Mouse (Mus musculus) cerebellum, adult 2 months (tissue): Measurements from ENCODE around the gene Ascc2. TPM values are rescaled to one million over a fixed set of nuclear protein-coding genes. Genes with fewer than 3 reads are reported as not detected.
A peak's percentile ranks its signal among the peaks of the same experiment; 100 is the strongest.

Experiments used
- DNase-seq, 2 experiments: peaks; one replicate each; pipeline ENCODE4 v3.0.0; 2021
- H3K27ac ChIP-seq: fragments of 200-500 bp; 2 replicates; pipeline ENCODE4 v1.5.1; 2012; ENCODE audit warnings: low read length, control low read depth, inconsistent platforms; ENCODE audit not compliant: insufficient read depth
- H3K27me3 ChIP-seq: fragments of 200-500 bp; 2 replicates; pipeline ENCODE4 v1.6.1; 2012; ENCODE audit warnings: inconsistent platforms, mild to moderate bottlenecking, low read length, moderate library complexity; ENCODE audit not compliant: control insufficient read depth, insufficient read depth
- H3K4me1 ChIP-seq: fragments of 200-500 bp; 2 replicates; pipeline ENCODE4 v1.6.1; 2011; ENCODE audit warnings: low read length; ENCODE audit not compliant: control insufficient read depth, insufficient read depth
- H3K4me3 ChIP-seq: fragments of 200-500 bp; replicated peaks from 2 replicates; pipeline ENCODE3; 2011; ENCODE audit warnings: mild to moderate bottlenecking, low read depth, low read length, control low read depth; ENCODE audit not compliant: insufficient read depth
- CTCF ChIP-seq: fragments of 200-500 bp; IDR thresholded peaks from 2 replicates; pipeline ENCODE4 v1.5.1; 2011; ENCODE audit warnings: low read depth, mild to moderate bottlenecking, control low read depth, low read length, moderate library complexity, borderline replicate concordance; ENCODE audit not compliant: insufficient read depth
- POLR2A ChIP-seq: fragments of 200-500 bp; IDR thresholded peaks from 2 replicates; pipeline ENCODE4 v1.6.1; 2011; ENCODE audit warnings: low read length, control low read depth, borderline replicate concordance; ENCODE audit not compliant: insufficient read depth
- WGBS: fragments of 180-500 bp; shearing (Covaris S2); methylation state at CpG from one replicate; pipeline ENCODE4 v1.1.7; 2018; 5-methylcytosine and 5-hydroxymethylcytosine counted together
- polyA plus RNA-seq: library from polyadenylated mRNA; depleted of rRNA; stranded (reverse); fragments of >200 nt; gene quantifications from 2 replicates; pipeline ENCODE4 v1.2.3, GENCODE M21; 2012

Gene Ascc2
- polyA plus RNA-seq, 1 experiment = 16.7 TPM

GRCm38 (mm10) chr11:4719961-4720360 is 82.4 kb downstream of the Ascc2 start:
- no peaks in the 10 kb centered on the region for H3K27me3 ChIP-seq
- H3K4me3 ChIP-seq = no peak overlapping the region
- H3K27ac ChIP-seq = no peak overlapping the region
- H3K4me1 ChIP-seq = peaks cover 30% of the 10 kb centered on the region
- 96% methylated on average over 9 of the region's 9 CpGs for WGBS
- no peak for DNase-seq
- no peak for TF ChIP-seq CTCF
- TF ChIP-seq POLR2A = no peak

- 53% methylated on average over 11 of the region's 11 CpGs for WGBS
- peak in 1 of 2 experiments; percentile 15 for DNase-seq
Observed at GRCm38 (mm10) chr11:4720393-4720792, 82.8 kb downstream of the Ascc2 start.

GRCm38 (mm10) chr11:4720900-4721580 is 83.5 kb downstream of the Ascc2 start:
- no peak for TF ChIP-seq CTCF
- TF ChIP-seq POLR2A = no peak
- H3K27me3 ChIP-seq = no peaks in the 10 kb centered on the region

More at GRCm38 (mm10) chr11:4720393-4720792, 82.8 kb downstream of the Ascc2 start:
- no peaks in the 10 kb centered on the region for H3K27me3 ChIP-seq
- H3K4me1 ChIP-seq = peaks cover 30% of the 10 kb centered on the region
- no peak overlapping the region for H3K4me3 ChIP-seq
- no peak for TF ChIP-seq CTCF
- no peak for TF ChIP-seq POLR2A
- no peak overlapping the region for H3K27ac ChIP-seq

GRCm38 (mm10) chr11:4721728-4722127 is 84.2 kb downstream of the Ascc2 start:
- no peaks in the 10 kb centered on the region for H3K27me3 ChIP-seq
- DNase-seq = no peak
- TF ChIP-seq POLR2A (no peak), CTCF (no peak)
- peaks cover 26% of the 10 kb centered on the region for H3K4me1 ChIP-seq
- no peak overlapping the region for H3K27ac ChIP-seq
- no peak overlapping the region for H3K4me3 ChIP-seq
- WGBS = 87% methylated on average over 8 of the region's 8 CpGs

More at GRCm38 (mm10) chr11:4720900-4721580, 83.5 kb downstream of the Ascc2 start:
- DNase-seq = peak; percentile 79 to 88
- H3K4me3 ChIP-seq = no peak overlapping the region
- H3K4me1 ChIP-seq = peaks cover 30% of the 10 kb centered on the region
- WGBS = 21% methylated on average over 7 of the region's 7 CpGs
- no peak overlapping the region for H3K27ac ChIP-seq

GRCm38 (mm10) chr11:4729603-4730002 is 92.1 kb downstream of the Ascc2 start:
- DNase-seq = no peak
- H3K27ac ChIP-seq = no peak overlapping the region
- WGBS = 57% methylated on average over 12 of the region's 12 CpGs
- peaks cover 15% of the 10 kb centered on the region for H3K4me1 ChIP-seq
- TF ChIP-seq POLR2A = no peak
- no peak for TF ChIP-seq CTCF
- no peaks in the 10 kb centered on the region for H3K27me3 ChIP-seq
- H3K4me3 ChIP-seq = no peak overlapping the region

- no peak overlapping the region for H3K27ac ChIP-seq
- DNase-seq = no peak
- TF ChIP-seq POLR2A (no peak), CTCF (no peak)
- 90% methylated on average over 6 of the region's 6 CpGs for WGBS
- peaks cover 15% of the 10 kb centered on the region for H3K4me1 ChIP-seq
- no peak overlapping the region for H3K4me3 ChIP-seq
- H3K27me3 ChIP-seq = no peaks in the 10 kb centered on the region
Observed at GRCm38 (mm10) chr11:4730096-4730495, 92.5 kb downstream of the Ascc2 start.

GRCm38 (mm10) chr11:4730913-4731312 is 93.4 kb downstream of the Ascc2 start:
- Histone ChIP-seq H3K27me3 (no peaks in the 10 kb centered on the region), H3K4me3 (no peak overlapping the region), H3K4me1 (peaks cover 15% of the 10 kb centered on the region), H3K27ac (no peak overlapping the region)
- 85% methylated on average over 5 of the region's 5 CpGs for WGBS
- TF ChIP-seq POLR2A (no peak), CTCF (no peak)
- no peak for DNase-seq

GRCm38 (mm10) chr11:4731781-4732180 is 94.2 kb downstream of the Ascc2 start:
- WGBS = 12% methylated on average over 7 of the region's 7 CpGs
- peak; percentile 56 to 73 for DNase-seq
- Histone ChIP-seq H3K4me3 (no peak overlapping the region), H3K27me3 (no peaks in the 10 kb centered on the region), H3K4me1 (peaks cover 21% of the 10 kb centered on the region), H3K27ac (no peak overlapping the region)
- TF ChIP-seq POLR2A (no peak), CTCF (no peak)
